Mouse (Mus musculus): ENCODE measurements around the gene Pptc7. TPM values are rescaled to one million over a fixed set of nuclear protein-coding genes. Genes with fewer than 3 reads are reported as not detected.
A peak's percentile ranks its signal among the peaks of the same experiment; 100 is the strongest.

Pptc7 gene
- 8.2 and 9.1 TPM in 2 replicates for polyA plus RNA-seq (2015; fragmentation: Nextera tagmentation; extraction: Ambion mirVana)

DNA sequence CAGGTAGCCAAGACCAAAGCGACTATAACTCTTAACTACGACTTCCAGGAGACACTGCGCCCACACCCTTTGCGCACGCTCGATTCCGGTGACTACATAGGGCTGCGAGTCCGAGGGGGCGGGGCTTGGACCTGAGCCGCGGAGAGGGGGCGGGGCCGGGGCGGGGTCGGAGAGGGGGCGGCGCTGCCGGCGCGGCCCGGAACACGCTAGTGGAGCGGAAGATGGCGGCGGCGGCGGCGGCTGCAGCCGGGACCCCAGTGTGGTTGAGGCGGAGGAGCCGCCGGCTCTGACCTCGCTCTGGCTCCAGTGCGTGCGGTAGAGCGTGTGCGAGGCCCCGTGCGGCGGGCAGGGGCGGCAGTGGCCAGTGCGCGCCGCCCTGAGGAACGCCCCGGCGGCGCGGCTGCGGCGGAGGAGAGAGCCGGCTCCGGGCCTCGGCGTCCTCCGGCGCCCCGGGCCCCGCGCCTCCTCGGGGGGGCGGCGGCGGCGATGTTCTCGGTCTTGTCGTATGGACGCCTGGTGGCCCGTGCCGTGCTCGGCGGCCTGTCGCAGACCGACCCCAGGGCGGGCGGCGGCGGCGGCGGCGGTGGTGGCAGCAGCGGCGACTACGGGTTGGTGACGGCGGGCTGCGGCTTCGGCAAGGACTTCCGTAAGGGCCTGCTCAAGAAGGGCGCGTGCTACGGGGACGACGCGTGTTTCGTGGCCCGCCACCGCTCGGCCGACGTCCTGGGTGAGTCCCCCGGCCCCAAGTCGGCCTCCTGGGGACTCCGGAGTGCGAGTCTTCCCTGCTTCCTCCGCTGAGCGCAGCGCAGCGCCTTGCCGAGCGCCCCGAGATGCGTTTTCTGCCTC is at the start of gene Pptc7:
Pptc7 (plus strand) TSS at position 183 of the 846 bp plus-strand sequence.
- Histone ChIP-seq H3K27ac (peak within 1 kb of the TSS; percentile 75), H3K36me3 (peaks cover 16% of the 10 kb centered on the region), H3K9me3 (replicated peaks) (no peaks in the 10 kb centered on the region), H3K27me3 (no peaks in the 10 kb centered on the region), H3K4me3 (replicated peaks) (peak within 1 kb of the TSS; percentile 91), H3K4me1 (peaks cover 42% of the 10 kb centered on the region), H3K9ac (peak within 1 kb of the TSS; percentile 88), H3K4me2 (peak within 1 kb of the TSS; percentile 96)
- peak; percentile 94 for ATAC-seq (replicated peaks; ENCODE audit: low FRiP score)
- under 1% methylated on average over 108 of the region's 114 CpGs for WGBS

- Histone ChIP-seq H3K27me3 (no peaks in the 10 kb centered on the region), H3K9ac (no peak overlapping the region), H3K36me3 (peaks cover 22% of the 10 kb centered on the region), H3K4me3 (replicated peaks) (no peak overlapping the region), H3K9me3 (replicated peaks) (no peaks in the 10 kb centered on the region), H3K27ac (no peak overlapping the region), H3K4me1 (peaks cover 21% of the 10 kb centered on the region), H3K4me2 (no peak overlapping the region)
- ATAC-seq (replicated peaks; ENCODE audit: low FRiP score) = no peak
- 45% methylated on average over 9 of the region's 9 CpGs for WGBS
Measured at GRCm38 (mm10) chr5:122235196-122235836, 48.8 kb upstream of the Pptc7 start.

GRCm38 (mm10) chr5:122237200-122237599 is 47.0 kb upstream of the Pptc7 start:
- H3K9me3 ChIP-seq (replicated peaks) = no peaks in the 10 kb centered on the region
- H3K27me3 ChIP-seq = no peaks in the 10 kb centered on the region
- no peak overlapping the region for H3K9ac ChIP-seq
- H3K27ac ChIP-seq = no peak overlapping the region
- H3K36me3 ChIP-seq = peaks cover 41% of the 10 kb centered on the region
- 69% methylated on average over 5 of the region's 5 CpGs for WGBS
- H3K4me1 ChIP-seq = peaks cover 18% of the 10 kb centered on the region
- ATAC-seq (replicated peaks; ENCODE audit: low FRiP score) = no peak
- no peak overlapping the region for H3K4me2 ChIP-seq
- no peak overlapping the region for H3K4me3 ChIP-seq (replicated peaks)

- Histone ChIP-seq H3K27me3 (no peaks in the 10 kb centered on the region), H3K4me3 (replicated peaks) (no peak overlapping the region), H3K9ac (no peak overlapping the region), H3K9me3 (replicated peaks) (no peaks in the 10 kb centered on the region), H3K4me1 (peaks cover 11% of the 10 kb centered on the region), H3K27ac (no peak overlapping the region), H3K4me2 (no peak overlapping the region), H3K36me3 (peaks cover 47% of the 10 kb centered on the region)
- WGBS = 77% methylated on average over 7 of the region's 7 CpGs
- ATAC-seq (replicated peaks; ENCODE audit: low FRiP score) = no peak
Measured at GRCm38 (mm10) chr5:122239618-122240017, 44.5 kb upstream of the Pptc7 start.

DNA sequence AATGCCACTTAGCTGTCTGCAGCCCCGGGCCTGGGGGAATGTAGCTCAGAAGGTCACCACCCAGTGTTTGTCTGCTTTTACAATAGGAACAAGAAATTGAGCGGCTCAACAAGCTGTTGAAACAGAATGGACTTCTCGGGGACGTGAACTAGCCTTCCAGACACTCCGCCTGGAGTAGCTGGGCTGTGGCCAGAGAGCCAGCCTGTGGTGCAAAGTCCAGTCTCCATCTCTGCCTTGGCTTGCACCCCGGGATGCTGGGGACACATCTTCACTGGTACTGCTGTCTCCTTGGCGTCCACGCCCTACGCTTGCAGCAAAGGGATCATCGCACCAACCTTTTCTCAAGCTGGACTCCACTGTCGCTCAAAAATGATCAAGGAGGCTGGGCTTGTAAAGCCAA is 43.6 kb upstream of the Pptc7 start:
- 92% methylated on average over 11 of the region's 11 CpGs for WGBS
- H3K27ac ChIP-seq = no peak overlapping the region
- H3K27me3 ChIP-seq = no peaks in the 10 kb centered on the region
- H3K9ac ChIP-seq = no peak overlapping the region
- no peak for ATAC-seq (replicated peaks; ENCODE audit: low FRiP score)
- H3K4me3 ChIP-seq (replicated peaks) = no peak overlapping the region
- peaks cover 47% of the 10 kb centered on the region for H3K36me3 ChIP-seq
- H3K9me3 ChIP-seq (replicated peaks) = no peaks in the 10 kb centered on the region
- H3K4me1 ChIP-seq = peaks cover 5% of the 10 kb centered on the region; the same call in 1 of the 2 replicates
- H3K4me2 ChIP-seq = no peak overlapping the region

DNA sequence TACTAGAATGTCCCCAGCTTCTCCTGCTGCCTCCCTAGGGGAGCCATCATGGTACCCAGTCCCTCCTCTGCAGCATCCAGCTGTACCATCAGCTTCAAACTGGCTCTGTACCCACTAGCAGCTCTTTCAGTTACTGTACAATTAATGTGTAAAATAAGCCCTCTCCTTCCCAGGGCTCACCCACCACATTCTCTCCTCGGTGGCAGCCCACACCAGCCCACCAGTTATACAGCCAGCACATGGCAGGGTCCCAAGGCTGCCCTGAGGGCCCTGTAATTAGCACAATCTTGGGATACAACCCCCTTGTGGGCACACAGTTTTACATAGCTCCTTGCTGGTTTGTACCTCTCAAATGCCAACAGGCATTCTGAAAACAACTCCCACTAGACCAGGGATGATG is 43.2 kb upstream of the Pptc7 start:
- Histone ChIP-seq H3K4me1 (peaks cover 3% of the 10 kb centered on the region; the same call in 1 of the 2 replicates), H3K36me3 (peaks cover 52% of the 10 kb centered on the region), H3K27ac (no peak overlapping the region), H3K4me2 (no peak overlapping the region), H3K4me3 (replicated peaks) (no peak overlapping the region), H3K9me3 (replicated peaks) (no peaks in the 10 kb centered on the region), H3K9ac (no peak overlapping the region), H3K27me3 (no peaks in the 10 kb centered on the region)
- WGBS = 61% methylated on average over 1 of the region's 1 CpGs
- ATAC-seq (replicated peaks; ENCODE audit: low FRiP score) = no peak

DNA sequence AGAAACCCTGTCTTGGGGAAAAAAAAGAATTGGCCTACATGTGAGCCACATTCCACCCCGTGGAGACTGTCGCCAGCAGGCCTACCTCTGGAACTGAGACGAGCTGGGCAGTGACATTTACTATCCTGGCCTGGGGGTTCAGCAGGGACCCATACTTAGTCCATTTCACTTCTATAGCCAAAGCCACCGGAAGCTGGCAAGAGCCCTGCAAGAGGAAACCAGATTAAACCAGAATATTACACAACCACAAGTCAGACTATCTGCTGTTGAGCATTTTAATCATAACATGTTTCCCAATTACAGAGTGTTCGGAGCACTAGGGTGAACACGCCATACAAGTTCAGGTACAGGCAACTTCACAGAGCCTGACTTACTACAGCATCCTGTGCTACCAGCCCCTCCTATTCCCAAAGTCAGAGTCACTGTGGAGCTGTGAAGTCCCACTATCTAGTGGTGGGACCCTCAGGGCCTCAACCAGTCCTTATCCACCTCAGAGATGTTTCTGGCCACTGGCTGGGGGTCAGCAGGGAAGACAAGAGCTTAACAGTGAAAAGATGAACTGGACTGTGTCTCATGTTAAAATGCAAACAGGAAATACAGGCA is 41.5 kb upstream of the Pptc7 start:
- no peaks in the 10 kb centered on the region for H3K27me3 ChIP-seq
- WGBS = 73% methylated on average over 6 of the region's 6 CpGs

DNA sequence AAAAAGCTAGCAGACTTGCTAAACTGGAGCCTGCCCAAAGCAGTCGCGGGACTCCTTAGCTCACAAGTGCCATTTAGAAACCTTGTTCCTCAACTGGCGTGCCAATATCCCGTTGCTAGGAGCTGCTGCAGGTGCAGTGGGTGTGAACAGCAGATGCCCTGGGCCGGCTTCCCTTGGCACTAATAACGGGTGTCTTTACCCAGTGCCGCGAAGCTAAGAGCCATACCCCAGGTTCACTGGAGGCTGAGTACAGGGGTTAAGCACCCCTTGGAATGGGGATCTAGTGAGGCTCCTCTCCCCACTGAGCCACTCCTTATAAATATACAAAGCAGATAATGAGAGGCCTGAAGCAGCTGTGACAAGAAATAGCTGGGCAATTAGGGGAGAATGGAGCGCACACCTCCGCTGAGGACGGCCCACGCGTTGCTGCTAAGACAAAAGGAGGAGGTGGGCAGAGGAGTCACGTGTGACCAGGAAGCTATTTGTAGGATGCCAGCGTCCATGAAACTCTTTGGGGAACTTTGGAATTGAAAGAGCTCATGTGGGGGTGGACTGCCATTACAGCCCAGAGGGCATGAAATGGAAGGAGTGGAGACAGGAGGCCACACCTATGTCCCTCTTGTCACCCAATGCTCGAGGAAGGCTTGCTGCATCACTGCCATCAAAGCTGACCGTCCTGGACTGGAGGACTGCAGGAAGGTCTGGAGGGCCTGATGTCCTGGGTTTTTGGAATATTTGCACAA is 40.2 kb upstream of the Pptc7 start:
- WGBS = 82% methylated on average over 17 of the region's 17 CpGs

More for the DNA sequence above, 41.5 kb upstream of the Pptc7 start:
- H3K4me2 ChIP-seq = no peak overlapping the region
- H3K36me3 ChIP-seq = peaks cover 67% of the 10 kb centered on the region
- no peak overlapping the region for H3K4me3 ChIP-seq (replicated peaks)
- H3K9me3 ChIP-seq (replicated peaks) = no peaks in the 10 kb centered on the region
- peaks cover 3% of the 10 kb centered on the region; the same call in 1 of the 2 replicates for H3K4me1 ChIP-seq
- H3K27ac ChIP-seq = no peak overlapping the region
- no peak overlapping the region for H3K9ac ChIP-seq
- ATAC-seq (replicated peaks; ENCODE audit: low FRiP score) = no peak

GRCm38 (mm10) chr5:122245186-122245585 is 39.0 kb upstream of the Pptc7 start:
- no peaks in the 10 kb centered on the region for H3K27me3 ChIP-seq
- no peak overlapping the region for H3K9ac ChIP-seq
- H3K4me2 ChIP-seq = no peak overlapping the region
- H3K4me1 ChIP-seq = peaks cover 3% of the 10 kb centered on the region; the same call in 1 of the 2 replicates
- no peaks in the 10 kb centered on the region for H3K9me3 ChIP-seq (replicated peaks)
- peaks cover 66% of the 10 kb centered on the region for H3K36me3 ChIP-seq
- ATAC-seq (replicated peaks; ENCODE audit: low FRiP score) = no peak
- no peak overlapping the region for H3K4me3 ChIP-seq (replicated peaks)
- no peak overlapping the region for H3K27ac ChIP-seq
- 83% methylated on average over 3 of the region's 3 CpGs for WGBS

More for the DNA sequence above, 40.2 kb upstream of the Pptc7 start:
- ATAC-seq (replicated peaks; ENCODE audit: low FRiP score) = no peak
- Histone ChIP-seq H3K4me2 (no peak overlapping the region), H3K9me3 (replicated peaks) (no peaks in the 10 kb centered on the region), H3K36me3 (peaks cover 71% of the 10 kb centered on the region), H3K9ac (no peak overlapping the region), H3K4me1 (peaks cover 3% of the 10 kb centered on the region; the same call in 1 of the 2 replicates), H3K27me3 (no peaks in the 10 kb centered on the region), H3K27ac (no peak overlapping the region), H3K4me3 (replicated peaks) (no peak overlapping the region)

GRCm38 (mm10) chr5:122246547-122247167 is 37.5 kb upstream of the Pptc7 start:
- peaks cover 65% of the 10 kb centered on the region for H3K36me3 ChIP-seq
- no peak overlapping the region for H3K9ac ChIP-seq
- no peak overlapping the region for H3K4me2 ChIP-seq
- no peak for ATAC-seq (replicated peaks; ENCODE audit: low FRiP score)
- H3K27me3 ChIP-seq = no peaks in the 10 kb centered on the region
- H3K4me3 ChIP-seq (replicated peaks) = no peak overlapping the region
- H3K9me3 ChIP-seq (replicated peaks) = no peaks in the 10 kb centered on the region
- H3K4me1 ChIP-seq = peaks cover 3% of the 10 kb centered on the region; the same call in 1 of the 2 replicates
- H3K27ac ChIP-seq = no peak overlapping the region
- WGBS = 70% methylated on average over 10 of the region's 10 CpGs

- H3K4me3 ChIP-seq (replicated peaks) = no peak overlapping the region
- H3K36me3 ChIP-seq = peaks cover 66% of the 10 kb centered on the region
- WGBS = 81% methylated on average over 11 of the region's 11 CpGs
- H3K27me3 ChIP-seq = no peaks in the 10 kb centered on the region
- no peaks in the 10 kb centered on the region for H3K9me3 ChIP-seq (replicated peaks)
- ATAC-seq (replicated peaks; ENCODE audit: low FRiP score) = no peak
- H3K9ac ChIP-seq = no peak overlapping the region
- no peak overlapping the region for H3K4me2 ChIP-seq
- no peak overlapping the region for H3K27ac ChIP-seq
- H3K4me1 ChIP-seq = peaks cover 3% of the 10 kb centered on the region; the same call in 1 of the 2 replicates
Measured at GRCm38 (mm10) chr5:122247529-122247928, 36.6 kb upstream of the Pptc7 start.

Measured in kidney, embryonic 15.5 days (tissue).